Mouse (Mus musculus) sigmoid colon, adult 10 weeks (tissue): ENCODE data around the gene Klk1b8. TPM values are rescaled to one million over a fixed set of nuclear protein-coding genes. Genes with fewer than 3 reads are reported as not detected.

ENCODE experiments used
- polyA plus RNA-seq: library from polyadenylated mRNA; stranded (reverse); fragments of 350-450 nt; fragmentation: Illumina TruSeq; extraction: RNeasy Lipid Tissue Mini Kit (QIAGEN cat#74804); gene quantifications from one replicate; pipeline ENCODE4 v1.2.3, GENCODE M21; 2014; ENCODE audit warnings: low read depth, low replicate concordance

Gene Klk1b8
- polyA plus RNA-seq, result not detected

DNA sequence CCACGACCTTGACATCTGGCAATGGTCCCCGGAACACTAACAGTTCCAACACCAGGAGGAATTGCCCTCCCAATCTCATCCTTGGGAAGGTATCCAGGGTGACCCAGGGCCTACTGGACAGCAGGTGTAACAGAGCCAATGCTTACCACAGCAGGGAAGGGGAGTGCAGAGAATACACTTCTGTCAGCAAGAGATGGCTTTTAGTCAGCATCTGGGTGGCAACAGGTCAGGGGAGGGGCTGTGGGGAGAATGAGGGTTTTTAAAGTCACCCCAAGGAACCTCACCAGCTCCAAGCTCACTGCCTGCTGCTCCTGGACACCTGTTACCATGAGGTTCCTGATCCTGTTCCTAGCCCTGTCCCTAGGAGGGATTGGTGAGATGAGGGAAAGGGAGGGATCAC lies at the start of gene Klk1b8:
TSS of gene Klk1b8 (plus strand) at position 301 of the 400 bp plus-strand sequence.

DNA sequence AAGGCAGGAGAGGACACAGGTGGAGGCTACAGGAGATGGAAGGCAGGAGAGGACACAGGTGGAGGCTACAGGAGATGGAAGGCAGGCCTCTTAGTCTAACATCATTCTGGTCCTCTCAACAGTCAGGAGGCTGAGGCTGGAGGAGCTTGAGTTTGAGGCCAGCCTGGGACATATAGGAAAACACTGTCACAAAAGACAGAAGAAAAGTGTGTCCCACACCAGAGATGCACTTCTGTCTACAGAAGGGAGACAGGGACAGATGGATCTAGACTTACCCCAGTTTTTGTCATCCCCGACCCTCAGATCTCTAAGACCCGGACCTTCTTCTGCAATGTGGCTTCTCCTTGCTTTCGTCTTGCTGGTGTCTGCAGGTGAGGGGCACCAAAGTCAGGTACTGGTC lies 17.0 kb upstream of the Klk1b8 start, which contains the start of gene Klk15:
TSS of gene Klk15 (plus strand) at position 301 of the 400 bp plus-strand sequence.

DNA sequence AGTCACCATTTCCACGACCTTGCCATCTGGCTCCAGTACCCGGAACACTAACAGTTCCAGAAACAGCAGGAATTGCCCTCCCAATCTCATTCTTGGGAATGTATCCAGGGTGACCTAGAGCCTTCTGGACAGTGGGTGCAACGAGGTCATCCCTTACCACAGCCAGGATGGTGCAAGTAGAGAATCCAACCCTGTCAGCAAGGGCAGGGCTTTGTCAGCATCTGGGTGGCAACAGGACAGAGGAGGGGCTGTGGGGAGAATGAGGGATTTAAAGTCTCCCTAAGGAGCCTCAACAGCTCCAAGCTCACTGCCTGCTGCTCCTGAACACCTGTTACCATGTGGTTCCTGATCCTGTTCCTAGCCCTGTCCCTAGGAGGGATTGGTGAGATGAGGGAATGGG lies 16.0 kb downstream of the Klk1b8 start, which contains the start of gene Klk1b1:
TSS of gene Klk1b1 (plus strand) at position 301 of the 400 bp plus-strand sequence.

DNA sequence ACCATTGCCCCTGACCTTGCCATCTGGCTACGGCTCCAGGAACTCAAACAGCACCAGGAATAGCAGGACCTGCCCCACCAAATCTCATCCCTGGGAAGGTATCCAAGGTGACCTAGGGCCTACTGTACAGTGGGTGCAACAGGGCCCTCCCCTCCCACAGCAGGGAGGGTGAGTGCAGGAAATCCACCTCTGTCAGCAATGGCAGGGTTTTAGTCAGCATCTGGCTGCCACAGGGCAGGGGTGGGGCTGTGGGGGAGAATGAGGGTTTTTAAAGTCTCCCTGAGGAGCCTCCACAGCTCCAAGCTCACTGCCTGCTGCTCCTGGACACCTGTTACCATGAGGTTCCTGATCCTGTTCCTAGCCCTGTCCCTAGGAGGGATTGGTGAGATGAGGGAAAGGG lies 25.3 kb downstream of the Klk1b8 start, which contains the start of gene Klk1b9:
TSS of gene Klk1b9 (plus strand) at position 301 of the 400 bp plus-strand sequence.

DNA sequence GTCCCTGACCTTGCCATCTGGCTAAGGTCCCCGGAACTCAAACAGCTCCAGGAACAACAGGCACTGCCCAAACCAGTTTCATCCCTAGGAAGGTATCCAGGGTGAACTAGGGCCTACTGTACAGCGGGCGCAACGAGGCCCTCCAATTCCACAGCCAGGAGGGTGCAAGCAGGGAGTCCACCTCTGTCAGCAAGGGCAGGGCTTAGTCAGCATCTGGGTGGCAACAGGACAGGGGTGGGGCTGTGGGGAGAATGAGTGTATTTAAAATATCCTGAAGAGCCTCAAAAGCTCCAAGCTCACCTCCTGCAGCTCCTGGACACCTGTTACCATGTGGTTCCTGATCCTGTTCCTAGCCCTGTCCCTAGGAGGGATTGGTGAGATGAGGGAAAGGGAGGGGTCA lies 45.1 kb downstream of the Klk1b8 start, which contains the start of gene Klk1b11:
TSS of gene Klk1b11 (plus strand) at position 301 of the 400 bp plus-strand sequence.

Other genes starting within 250 kb of the Klk1b8 start
- gene Klk13, start 238.1 kb upstream of the Klk1b8 start, polyA plus RNA-seq, result not detected
- not detected for gene Klk12, start 181.8 kb upstream of the Klk1b8 start, polyA plus RNA-seq
- not detected for gene Klk11, start 176.1 kb upstream of the Klk1b8 start, polyA plus RNA-seq
- not detected for gene Klk10, start 169.6 kb upstream of the Klk1b8 start, polyA plus RNA-seq
- not detected for gene Klk9, start 158.8 kb upstream of the Klk1b8 start, polyA plus RNA-seq
- not detected for gene Klk8, start 153.1 kb upstream of the Klk1b8 start, polyA plus RNA-seq
- gene Klk7, start 139.4 kb upstream of the Klk1b8 start, polyA plus RNA-seq, result not detected
- gene Klk6, start 126.2 kb upstream of the Klk1b8 start, polyA plus RNA-seq, result not detected
- not detected for gene Klk5, start 108.7 kb upstream of the Klk1b8 start, polyA plus RNA-seq
- gene Klk4, start 69.5 kb upstream of the Klk1b8 start, polyA plus RNA-seq, result not detected
- gene Klk15, start 16.9 kb upstream of the Klk1b8 start, polyA plus RNA-seq, result not detected
- not detected for gene Klk1b1, start 16.1 kb downstream of the Klk1b8 start, polyA plus RNA-seq
- not detected for gene Klk1b9, start 25.4 kb downstream of the Klk1b8 start, polyA plus RNA-seq
- not detected for gene Klk1b11, start 45.2 kb downstream of the Klk1b8 start, polyA plus RNA-seq
- gene Klk1b26, start 61.5 kb downstream of the Klk1b8 start, polyA plus RNA-seq, result not detected
- gene Klk1b27, start 101.6 kb downstream of the Klk1b8 start, polyA plus RNA-seq, result not detected
- not detected for gene Klk1b21, start 151.7 kb downstream of the Klk1b8 start, polyA plus RNA-seq
- not detected for gene Klk1b22, start 162.0 kb downstream of the Klk1b8 start, polyA plus RNA-seq
- not detected for gene Klk1b16, start 186.1 kb downstream of the Klk1b8 start, polyA plus RNA-seq
- not detected for gene Klk1b24, start 237.6 kb downstream of the Klk1b8 start, polyA plus RNA-seq
- not detected for gene Klk1b3, start 247.5 kb downstream of the Klk1b8 start, polyA plus RNA-seq